Mouse (Mus musculus) cortical plate, adult 2 months (tissue): ENCODE measurements around the gene Olfr370.

Source experiments
- CTCF ChIP-seq: fragments of 200-500 bp; IDR thresholded peaks from 2 replicates; pipeline ENCODE4 v1.5.1; 2011; ENCODE audit warnings: mild to moderate bottlenecking, control low read depth, low read length; ENCODE audit not compliant: insufficient read depth; ENCODE audit errors: extremely low read depth
- POLR2A ChIP-seq: fragments of 200-500 bp; IDR thresholded peaks from 2 replicates; pipeline ENCODE4 v1.6.1; 2011; ENCODE audit warnings: mild to moderate bottlenecking, low read length, control low read depth; ENCODE audit not compliant: insufficient read depth; ENCODE audit errors: extremely low read depth

DNA sequence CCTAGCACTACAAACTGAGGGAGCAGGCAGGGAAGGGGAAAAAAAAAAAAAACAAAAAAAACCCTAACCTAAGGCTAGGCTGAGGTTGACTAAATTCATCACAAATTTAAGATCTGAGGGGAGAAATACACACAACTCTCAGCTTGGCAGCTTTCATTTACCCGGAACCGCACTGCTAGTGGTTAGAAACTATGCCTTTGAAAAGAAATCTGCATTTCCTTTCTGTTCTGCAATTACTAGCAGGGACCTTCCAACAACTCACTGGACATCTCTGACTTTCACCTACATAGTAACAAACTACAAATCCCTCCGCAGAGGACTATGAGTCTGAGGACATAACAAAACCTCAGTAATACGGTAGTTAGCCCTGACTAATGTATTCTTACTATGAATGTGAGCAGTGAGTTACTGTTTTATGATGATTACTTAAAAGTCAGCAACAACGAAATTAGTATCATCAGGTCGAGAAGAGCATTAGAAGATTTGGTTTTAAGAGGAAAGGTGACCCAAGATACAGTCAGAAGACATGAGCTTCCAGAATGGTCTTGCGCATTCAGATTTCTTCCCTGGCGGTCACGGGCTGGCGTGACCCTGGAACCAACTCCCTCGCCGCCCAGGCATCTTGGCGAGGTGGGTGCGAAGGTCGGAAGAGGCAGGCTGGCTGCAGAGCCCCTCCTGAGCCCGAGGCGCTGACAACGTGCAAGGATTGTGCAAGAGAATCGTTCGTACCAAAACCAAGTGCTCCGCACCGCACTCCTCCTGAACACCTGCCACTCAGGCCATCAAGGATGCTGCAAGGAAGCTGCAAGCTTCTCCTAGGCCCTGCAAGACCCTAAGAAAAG is 58.0 kb downstream of the Olfr370 start:
- no peak for TF ChIP-seq CTCF
- no peak for TF ChIP-seq POLR2A
